Mouse (Mus musculus): Measurements from ENCODE around the gene Numa1. TPM values are rescaled to one million over a fixed set of nuclear protein-coding genes. Genes with fewer than 3 reads are reported as not detected.
A peak's percentile ranks its signal among the peaks of the same experiment; 100 is the strongest.

The Numa1 gene
- total RNA-seq, 2 experiments from 2014 or later: 60.5 to 60.9 TPM

- intact Hi-C loops (cut with DNase I): no loop called here
Observed at GRCm38 (mm10) chr7:101970429-101970775, 36.5 kb downstream of the Numa1 start.

GRCm38 (mm10) chr7:101970821-101971461 is 37.0 kb downstream of the Numa1 start:
- peak; percentile 63 to 88 for DNase-seq (ENCODE audit: extremely low spot score in 1 of 2, low spot score in 2 of 2)

More at GRCm38 (mm10) chr7:101970429-101970775, 36.5 kb downstream of the Numa1 start:
- peak; percentile 87 to 95 for DNase-seq (ENCODE audit: extremely low spot score in 1 of 2, low spot score in 2 of 2)

GRCm38 (mm10) chr7:101971721-101972120 is 37.8 kb downstream of the Numa1 start:
- DNase-seq (ENCODE audit: extremely low spot score in 1 of 2, low spot score in 2 of 2): no peak
- intact Hi-C loops (cut with DNase I): no loop called here

More at GRCm38 (mm10) chr7:101970821-101971461, 37.0 kb downstream of the Numa1 start:
- intact Hi-C loops (cut with DNase I): no loop called here

- DNase-seq (ENCODE audit: extremely low spot score in 1 of 2, low spot score in 2 of 2): no peak
- intact Hi-C loops (cut with DNase I): no loop called here
Observed at GRCm38 (mm10) chr7:101973730-101974129, 39.8 kb downstream of the Numa1 start.

GRCm38 (mm10) chr7:101974505-101974904 is 40.6 kb downstream of the Numa1 start:
- peak in 1 of 2 experiments; percentile 44 for DNase-seq (ENCODE audit: extremely low spot score in 1 of 2, low spot score in 2 of 2)
- intact Hi-C loops (cut with DNase I): no loop called here

- intact Hi-C loops (cut with DNase I): no loop called here
- DNase-seq (ENCODE audit: extremely low spot score in 1 of 2, low spot score in 2 of 2): no peak
Observed at GRCm38 (mm10) chr7:101982735-101983134, 48.8 kb downstream of the Numa1 start.

GRCm38 (mm10) chr7:101985081-101985480 is 51.2 kb downstream of the Numa1 start:
- DNase-seq (ENCODE audit: extremely low spot score in 1 of 2, low spot score in 2 of 2): no peak
- intact Hi-C loops (cut with DNase I): no loop called here

GRCm38 (mm10) chr7:101994241-101994640 is 60.3 kb downstream of the Numa1 start:
- no peak for DNase-seq (ENCODE audit: extremely low spot score in 1 of 2, low spot score in 2 of 2)
- intact Hi-C loops (cut with DNase I): no loop called here

- intact Hi-C loops (cut with DNase I): loop anchor here (2.0 kb wide), 1 partner anchor 80 kb away; no protein-coding TSS in a partner anchor
Observed at GRCm38 (mm10) chr7:101998194-101998927, 64.5 kb downstream of the Numa1 start.

GRCm38 (mm10) chr7:101999461-102000151 is 65.7 kb downstream of the Numa1 start:
- DNase-seq (ENCODE audit: extremely low spot score in 1 of 2, low spot score in 2 of 2): no peak
- intact Hi-C loops (cut with DNase I): loop anchor here (2.0 kb wide), 1 partner anchor 79 kb away; no protein-coding TSS in a partner anchor

More at GRCm38 (mm10) chr7:101998194-101998927, 64.5 kb downstream of the Numa1 start:
- DNase-seq (ENCODE audit: extremely low spot score in 1 of 2, low spot score in 2 of 2): peak; percentile 78 to 88

GRCm38 (mm10) chr7:102000296-102000695 is 66.4 kb downstream of the Numa1 start:
- intact Hi-C loops (cut with DNase I): no loop called here

GRCm38 (mm10) chr7:102000921-102001630 is 67.2 kb downstream of the Numa1 start:
- intact Hi-C loops (cut with DNase I): no loop called here
- peak in 1 of 2 experiments; percentile 76 for DNase-seq (ENCODE audit: extremely low spot score in 1 of 2, low spot score in 2 of 2)

More at GRCm38 (mm10) chr7:102000296-102000695, 66.4 kb downstream of the Numa1 start:
- no peak for DNase-seq (ENCODE audit: extremely low spot score in 1 of 2, low spot score in 2 of 2)

GRCm38 (mm10) chr7:102006520-102006919 is 72.6 kb downstream of the Numa1 start:
- no peak for DNase-seq (ENCODE audit: extremely low spot score in 1 of 2, low spot score in 2 of 2)
- intact Hi-C loops (cut with DNase I): no loop called here

GRCm38 (mm10) chr7:102011855-102012254 is 77.9 kb downstream of the Numa1 start:
- DNase-seq (ENCODE audit: extremely low spot score in 1 of 2, low spot score in 2 of 2): no peak
- intact Hi-C loops (cut with DNase I): loop anchor here (5.0 kb wide), 1 partner anchor 55 kb away; the partner anchor contains the start of genes Rnf121, Xndc1 and Xntrpc

- DNase-seq (ENCODE audit: extremely low spot score in 1 of 2, low spot score in 2 of 2): no peak
- intact Hi-C loops (cut with DNase I): loop anchor here (5.0 kb wide), 1 partner anchor 54 kb away; the partner anchor contains the start of genes Rnf121, Xndc1 and Xntrpc
Observed at GRCm38 (mm10) chr7:102013416-102013815, 79.5 kb downstream of the Numa1 start.

GRCm38 (mm10) chr7:102014995-102015394 is 81.1 kb downstream of the Numa1 start:
- intact Hi-C loops (cut with DNase I): loop anchor here (5.0 kb wide), 1 partner anchor 52 kb away; the partner anchor contains the start of genes Rnf121, Xndc1 and Xntrpc
- DNase-seq (ENCODE audit: extremely low spot score in 1 of 2, low spot score in 2 of 2): no peak

GRCm38 (mm10) chr7:102016936-102017335 is 83.0 kb downstream of the Numa1 start:
- DNase-seq (ENCODE audit: extremely low spot score in 1 of 2, low spot score in 2 of 2): no peak
- intact Hi-C loops (cut with DNase I): no loop called here

GRCm38 (mm10) chr7:102017452-102017851 is 83.5 kb downstream of the Numa1 start:
- intact Hi-C loops (cut with DNase I): no loop called here
- DNase-seq (ENCODE audit: extremely low spot score in 1 of 2, low spot score in 2 of 2): no peak

- no peak for DNase-seq (ENCODE audit: extremely low spot score in 1 of 2, low spot score in 2 of 2)
- intact Hi-C loops (cut with DNase I): no loop called here
Observed at GRCm38 (mm10) chr7:102018034-102018433, 84.1 kb downstream of the Numa1 start.
